Mouse (Mus musculus) lung, embryonic 15.5 days (tissue): ENCODE data around the gene Zscan21. TPM values are rescaled to one million over a fixed set of nuclear protein-coding genes. Genes with fewer than 3 reads are reported as not detected.
A peak's percentile ranks its signal among the peaks of the same experiment; 100 is the strongest.
"Not testable (repeated sequence)": the region's sequence is repeated elsewhere in the genome, so short reads cannot be mapped to it uniquely, and the experiment has no call there.

ENCODE experiments used
- ATAC-seq: fragments of 200-750 bp; cut with Nextera tagmentation; 2 replicates; pipeline ENCODE4 v1.8.0; 2017; ENCODE audit warnings: moderate number of reproducible peaks, borderline replicate concordance; ENCODE audit not compliant: low FRiP score, low TSS enrichment; ENCODE audit errors: extremely low read depth
- H3K27ac ChIP-seq: fragments of 300-500 bp; sonication (generic); 2 replicates; pipeline ENCODE4 v1.5.1; 2015; ENCODE audit warnings: moderate library complexity, mild to moderate bottlenecking, inconsistent platforms
- H3K27me3 ChIP-seq: fragments of 300-500 bp; sonication (generic); 2 replicates; pipeline ENCODE4 v1.6.1; 2015; ENCODE audit warnings: inconsistent platforms
- H3K36me3 ChIP-seq: fragments of 300-500 bp; sonication (generic); 2 replicates; pipeline ENCODE4 v1.6.1; 2015; ENCODE audit warnings: inconsistent platforms
- H3K4me1 ChIP-seq: fragments of 300-500 bp; sonication (generic); 2 replicates; pipeline ENCODE4 v1.6.1; 2015; ENCODE audit warnings: inconsistent platforms
- H3K4me2 ChIP-seq: fragments of 300-500 bp; sonication (generic); 2 replicates; pipeline ENCODE4 v1.6.1; 2015; ENCODE audit warnings: inconsistent platforms, mild to moderate bottlenecking, moderate library complexity
- H3K4me3 ChIP-seq: fragments of 300-500 bp; sonication (generic); 2 replicates; pipeline ENCODE4 v1.5.1; 2015; ENCODE audit warnings: mild to moderate bottlenecking, inconsistent platforms
- H3K9ac ChIP-seq: fragments of 300-500 bp; sonication (generic); 2 replicates; pipeline ENCODE4 v1.6.1; 2015; ENCODE audit warnings: inconsistent platforms
- H3K9me3 ChIP-seq: fragments of 300-500 bp; sonication (generic); 2 replicates; pipeline ENCODE4 v1.6.1; 2016; ENCODE audit warnings: inconsistent platforms
- WGBS: fragments of 180-500 bp; shearing (Covaris S2); methylation state at CpG from one replicate; pipeline ENCODE4 v1.1.7; 2015; 5-methylcytosine and 5-hydroxymethylcytosine counted together
- polyA plus RNA-seq: library from polyadenylated mRNA; unstranded; fragments of >200 nt; fragmentation: Nextera tagmentation; extraction: Ambion mirVana; gene quantifications from 2 replicates; pipeline ENCODE4 v1.2.1, GENCODE M21; 2015

The Zscan21 gene
- polyA plus RNA-seq, 1 experiment from 2014 or later, result 66.3 TPM

DNA sequence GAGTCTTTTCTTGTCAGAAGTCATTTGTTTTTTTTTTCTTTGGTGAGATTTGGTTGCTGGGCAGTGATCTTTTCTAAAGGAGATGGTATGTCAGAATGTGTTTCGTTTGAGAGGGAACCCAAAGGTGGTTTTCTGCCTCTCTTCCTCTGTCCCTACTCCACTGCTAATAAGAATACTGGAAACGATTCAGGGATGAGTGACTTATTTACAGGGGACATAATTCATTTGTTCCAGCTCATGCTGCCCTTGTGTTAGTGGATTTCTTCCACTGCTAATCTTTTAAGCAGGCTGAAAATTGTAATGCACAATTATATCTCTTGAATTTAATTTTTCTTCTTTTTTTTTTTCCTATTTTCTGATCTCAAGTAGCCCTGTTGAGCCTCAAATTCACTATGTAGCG is 29.9 kb upstream of the Zscan21 start:
- H3K4me1 ChIP-seq, result peaks cover 15% of the 10 kb centered on the region
- no peak overlapping the region for H3K27ac ChIP-seq
- H3K36me3 ChIP-seq, result 0 out of 2 replicates have a peak, but pooled peaks cover 6% of the 10 kb centered on the region
- no peak overlapping the region for H3K4me2 ChIP-seq
- no peaks in the 10 kb centered on the region for H3K9me3 ChIP-seq
- H3K9ac ChIP-seq, result no peak overlapping the region
- H3K4me3 ChIP-seq, result no peak overlapping the region
- ATAC-seq, result no peak
- 78% methylated on average over 3 of the region's 3 CpGs for WGBS
- no peaks in the 10 kb centered on the region for H3K27me3 ChIP-seq

DNA sequence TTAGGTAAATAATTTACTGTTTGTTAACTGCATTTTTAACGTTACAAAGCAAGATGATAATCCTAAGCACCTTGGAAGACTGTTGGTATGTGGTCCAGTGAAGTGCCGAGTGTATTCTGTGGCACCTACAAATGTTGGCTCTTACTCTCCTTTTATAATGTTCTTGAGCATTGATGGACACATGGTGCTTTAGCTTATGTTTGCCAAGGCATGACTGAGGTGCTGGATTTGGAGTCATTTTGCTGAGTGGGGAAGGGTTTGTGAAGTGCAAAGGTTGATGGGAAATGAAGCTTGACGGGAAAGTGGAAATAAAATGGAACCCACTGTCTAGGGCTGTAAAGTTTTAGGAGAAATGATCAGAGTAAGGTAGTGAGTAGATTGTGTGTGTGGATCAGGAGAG is 28.3 kb upstream of the Zscan21 start:
- no peak for ATAC-seq
- Histone ChIP-seq H3K4me3 (no peak overlapping the region), H3K27ac (no peak overlapping the region)

GRCm38 (mm10) chr5:138089108-138089551 is 27.6 kb upstream of the Zscan21 start:
- Histone ChIP-seq H3K4me3 (no peak overlapping the region), H3K4me1 (peaks cover 15% of the 10 kb centered on the region), H3K9me3 (no peaks in the 10 kb centered on the region), H3K4me2 (no peak overlapping the region), H3K27me3 (no peaks in the 10 kb centered on the region), H3K9ac (no peak overlapping the region), H3K27ac (no peak overlapping the region), H3K36me3 (peaks cover 19% of the 10 kb centered on the region)
- 70% methylated on average over 6 of the region's 6 CpGs for WGBS
- no peak for ATAC-seq

More for the DNA sequence above, 28.3 kb upstream of the Zscan21 start:
- H3K9me3 ChIP-seq, result no peaks in the 10 kb centered on the region
- H3K27me3 ChIP-seq, result no peaks in the 10 kb centered on the region
- H3K4me1 ChIP-seq, result peaks cover 15% of the 10 kb centered on the region
- peaks cover 12% of the 10 kb centered on the region for H3K36me3 ChIP-seq
- no peak overlapping the region for H3K4me2 ChIP-seq
- WGBS, result 69% methylated on average over 3 of the region's 3 CpGs
- H3K9ac ChIP-seq, result no peak overlapping the region

- no peaks in the 10 kb centered on the region for H3K27me3 ChIP-seq
- WGBS, result 79% methylated on average over 3 of the region's 3 CpGs
- no peak for ATAC-seq
- H3K9me3 ChIP-seq, result no peaks in the 10 kb centered on the region
- peaks cover 15% of the 10 kb centered on the region for H3K4me1 ChIP-seq
- no peak overlapping the region for H3K9ac ChIP-seq
- H3K4me3 ChIP-seq, result no peak overlapping the region
- H3K27ac ChIP-seq, result no peak overlapping the region
- peaks cover 30% of the 10 kb centered on the region for H3K36me3 ChIP-seq
- no peak overlapping the region for H3K4me2 ChIP-seq
Observed at GRCm38 (mm10) chr5:138090271-138090670, 26.4 kb upstream of the Zscan21 start.

DNA sequence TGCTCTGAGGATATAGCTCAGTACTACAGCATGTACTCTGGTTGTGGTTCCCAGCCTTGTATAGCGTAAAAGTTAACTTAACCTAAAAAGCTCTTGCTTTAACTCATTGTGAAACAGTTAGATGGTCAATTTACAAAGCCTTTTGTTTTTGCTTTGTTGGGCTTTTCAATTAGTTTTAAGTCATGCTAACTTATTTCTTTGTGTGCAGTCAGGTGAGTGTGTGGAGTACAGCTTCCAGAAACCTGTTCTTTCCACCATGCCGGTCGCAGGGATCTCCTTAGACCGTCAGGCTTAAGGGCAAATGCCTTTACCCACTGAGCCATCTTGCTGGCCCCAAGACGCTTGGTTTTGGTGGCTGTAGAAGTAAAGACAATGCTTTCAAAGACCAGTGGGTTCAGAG is 26.0 kb upstream of the Zscan21 start:
- peaks cover 31% of the 10 kb centered on the region for H3K36me3 ChIP-seq
- no peak overlapping the region for H3K4me3 ChIP-seq
- H3K27ac ChIP-seq, result no peak overlapping the region
- H3K4me2 ChIP-seq, result no peak overlapping the region
- H3K27me3 ChIP-seq, result no peaks in the 10 kb centered on the region
- no peaks in the 10 kb centered on the region for H3K9me3 ChIP-seq
- no peak for ATAC-seq
- 93% methylated on average over 5 of the region's 5 CpGs for whole genome bisulfite sequencing
- no peak overlapping the region for H3K9ac ChIP-seq
- peaks cover 15% of the 10 kb centered on the region for H3K4me1 ChIP-seq

- no peak for ATAC-seq
- H3K36me3 ChIP-seq, result peaks cover 47% of the 10 kb centered on the region
- WGBS, result 88% methylated on average over 4 of the region's 4 CpGs
Observed at GRCm38 (mm10) chr5:138092771-138093170, 23.9 kb upstream of the Zscan21 start.

DNA sequence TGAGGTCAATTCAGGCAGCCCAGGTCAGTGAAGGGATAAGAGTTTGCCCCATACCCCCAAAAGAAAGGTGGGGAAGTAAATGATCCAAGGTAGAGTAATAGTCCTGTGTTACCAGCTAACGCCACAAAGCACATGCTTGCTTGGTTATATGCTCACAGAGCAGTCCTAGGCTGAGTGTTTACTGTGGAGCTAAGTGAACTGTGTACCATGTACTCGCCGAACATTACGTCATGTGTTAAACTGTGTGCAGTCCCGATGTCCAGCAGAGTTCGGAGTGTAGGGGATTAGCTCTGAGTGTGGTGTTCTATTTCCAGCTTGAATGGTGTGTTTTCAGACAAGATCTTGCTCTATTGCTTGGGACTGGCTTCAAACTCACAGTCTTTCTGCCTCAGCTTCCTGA is 22.2 kb upstream of the Zscan21 start:
- Histone ChIP-seq H3K27ac (no peak overlapping the region), H3K36me3 (peaks cover 59% of the 10 kb centered on the region), H3K9me3 (no peaks in the 10 kb centered on the region), H3K9ac (no peak overlapping the region), H3K4me3 (no peak overlapping the region), H3K27me3 (no peaks in the 10 kb centered on the region), H3K4me2 (no peak overlapping the region), H3K4me1 (no peaks in the 10 kb centered on the region)
- no peak for ATAC-seq
- WGBS, result 93% methylated on average over 6 of the region's 6 CpGs

More at GRCm38 (mm10) chr5:138092771-138093170, 23.9 kb upstream of the Zscan21 start:
- no peak overlapping the region for H3K9ac ChIP-seq
- no peaks in the 10 kb centered on the region for H3K9me3 ChIP-seq
- peaks cover 11% of the 10 kb centered on the region; the same call in 1 of the 2 replicates for H3K4me1 ChIP-seq
- no peak overlapping the region for H3K4me2 ChIP-seq
- no peaks in the 10 kb centered on the region for H3K27me3 ChIP-seq
- no peak overlapping the region for H3K4me3 ChIP-seq
- H3K27ac ChIP-seq, result no peak overlapping the region

DNA sequence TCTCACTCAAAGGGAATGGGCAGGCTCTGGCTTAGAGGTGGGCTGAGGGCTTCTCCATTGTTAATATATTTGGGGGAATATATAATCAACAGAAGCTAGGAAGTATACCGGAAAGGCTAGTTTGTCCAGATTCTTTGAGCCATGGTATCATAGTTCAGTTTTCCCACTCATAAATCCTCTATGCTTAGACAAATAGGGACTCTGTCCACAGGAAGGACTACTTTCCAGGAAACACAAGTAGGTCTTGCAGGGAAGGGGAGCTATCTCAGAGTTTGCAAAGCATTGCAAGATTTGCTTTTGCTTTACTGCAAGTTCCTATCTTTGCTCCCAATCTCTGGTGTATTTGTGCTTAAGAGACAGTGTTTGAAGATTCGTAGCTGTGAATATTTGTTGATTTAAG is 11.7 kb upstream of the Zscan21 start:
- Histone ChIP-seq H3K4me1 (no peaks in the 10 kb centered on the region), H3K27ac (no peak overlapping the region), H3K36me3 (peaks cover 46% of the 10 kb centered on the region), H3K27me3 (no peaks in the 10 kb centered on the region), H3K9ac (no peak overlapping the region), H3K4me2 (no peak overlapping the region), H3K4me3 (no peak overlapping the region), H3K9me3 (no peaks in the 10 kb centered on the region)
- ATAC-seq, result no peak
- WGBS, result 54% methylated on average over 2 of the region's 2 CpGs

- H3K4me1 ChIP-seq, result no peaks in the 10 kb centered on the region
- WGBS, result 71% methylated on average over 3 of the region's 3 CpGs
- H3K27me3 ChIP-seq, result no peaks in the 10 kb centered on the region
- no peaks in the 10 kb centered on the region for H3K9me3 ChIP-seq
- H3K4me3 ChIP-seq, result no peak overlapping the region
- peaks cover 24% of the 10 kb centered on the region for H3K36me3 ChIP-seq
- no peak overlapping the region for H3K4me2 ChIP-seq
- ATAC-seq, result no peak
- no peak overlapping the region for H3K27ac ChIP-seq
- no peak overlapping the region for H3K9ac ChIP-seq
Observed at GRCm38 (mm10) chr5:138107130-138107529, 9.6 kb upstream of the Zscan21 start.

DNA sequence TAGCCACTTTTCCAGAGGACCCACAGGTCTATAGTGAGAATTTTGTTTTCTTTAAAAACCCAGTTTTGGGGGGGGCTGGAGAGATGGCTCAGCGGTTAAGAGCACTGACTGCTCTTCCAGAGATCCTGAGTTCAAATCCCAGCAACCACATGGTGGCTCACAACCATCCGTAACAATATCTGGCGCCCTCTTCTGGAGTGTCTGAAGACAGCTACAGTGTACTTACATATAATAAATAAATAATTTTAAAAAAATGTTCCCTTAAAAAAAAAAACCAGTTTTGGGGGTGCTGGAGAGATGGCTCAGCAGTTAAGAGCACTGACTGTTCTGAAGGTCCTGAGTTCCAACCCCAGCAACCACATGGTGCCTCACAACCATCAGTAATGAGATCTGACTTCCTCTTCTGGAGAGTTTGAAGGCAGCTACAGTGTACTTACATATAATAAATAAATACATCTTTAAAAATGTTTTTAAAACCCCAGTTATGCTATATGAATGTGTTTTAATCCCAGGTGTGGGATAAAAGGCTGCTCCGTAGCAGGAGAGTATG is 6.8 kb upstream of the Zscan21 start:
- not testable (repeated sequence) for H3K9ac ChIP-seq, H3K27me3 ChIP-seq, H3K4me3 ChIP-seq, H3K4me1 ChIP-seq, H3K27ac ChIP-seq, ATAC-seq, H3K4me2 ChIP-seq, H3K9me3 ChIP-seq, H3K36me3 ChIP-seq
- WGBS, result 54% methylated on average over 4 of the region's 4 CpGs

GRCm38 (mm10) chr5:138117199-138118015 is 704 bp downstream of the Zscan21 start:
- Histone ChIP-seq H3K9me3 (no peaks in the 10 kb centered on the region), H3K27ac (peak overlapping the region; percentile 96), H3K27me3 (no peaks in the 10 kb centered on the region), H3K4me1 (peaks cover 11% of the 10 kb centered on the region), H3K4me2 (peak overlapping the region; percentile 65), H3K4me3 (peak overlapping the region; percentile 86), H3K9ac (peak overlapping the region; percentile 74), H3K36me3 (peaks cover 17% of the 10 kb centered on the region)
- WGBS, result 5% methylated on average over 16 of the region's 16 CpGs
- peak; percentile 29; the same call in 1 of the 2 replicates for ATAC-seq

GRCm38 (mm10) chr5:138118041-138118440 is 1.3 kb downstream of the Zscan21 start:
- Histone ChIP-seq H3K4me2 (peak overlapping the region; percentile 65), H3K4me3 (peak overlapping the region; percentile 86), H3K4me1 (peaks cover 11% of the 10 kb centered on the region), H3K27me3 (no peaks in the 10 kb centered on the region), H3K36me3 (peaks cover 21% of the 10 kb centered on the region), H3K27ac (no peak overlapping the region), H3K9ac (no peak overlapping the region), H3K9me3 (no peaks in the 10 kb centered on the region)
- ATAC-seq, result no peak
- WGBS, result 51% methylated on average over 3 of the region's 3 CpGs
